Mouse (Mus musculus) hindbrain, embryonic 11.5 days (tissue): ENCODE data around the gene Cdk17. TPM values are rescaled to one million over a fixed set of nuclear protein-coding genes. Genes with fewer than 3 reads are reported as not detected.

Source experiments
- ATAC-seq: fragments of 200-750 bp; cut with Nextera tagmentation; 2 replicates; pipeline ENCODE4 v1.8.0; 2017; ENCODE audit warnings: mild to moderate bottlenecking, moderate TSS enrichment, moderate library complexity; ENCODE audit not compliant: low FRiP score
- DNase-seq: peaks from one replicate; pipeline ENCODE4 v3.0.0-alpha.2; 2015; ENCODE audit warnings: low spot score
- H3K27ac ChIP-seq: fragments of 300-500 bp; sonication (generic); 2 replicates; pipeline ENCODE4 v1.5.1; 2014; ENCODE audit warnings: mild to moderate bottlenecking, low read depth, low read length
- H3K27me3 ChIP-seq: fragments of 300-500 bp; sonication (generic); 2 replicates; pipeline ENCODE4 v1.6.1; 2014; ENCODE audit warnings: mild to moderate bottlenecking, low read length, moderate library complexity, mixed read lengths; ENCODE audit not compliant: control insufficient read depth, insufficient read depth
- H3K36me3 ChIP-seq: fragments of 300-500 bp; sonication (generic); 2 replicates; pipeline ENCODE4 v1.6.1; 2014; ENCODE audit warnings: mild to moderate bottlenecking, low read length, moderate library complexity, mixed read lengths; ENCODE audit not compliant: control insufficient read depth, insufficient read depth
- H3K4me1 ChIP-seq: fragments of 300-500 bp; sonication (generic); replicated peaks from 2 replicates; pipeline ENCODE4 v1.6.1; 2014; ENCODE audit warnings: low read length, mixed read lengths; ENCODE audit not compliant: control insufficient read depth, insufficient read depth
- H3K4me2 ChIP-seq: fragments of 300-500 bp; sonication (generic); replicated peaks from 2 replicates; pipeline ENCODE4 v1.6.1; 2014; ENCODE audit warnings: mild to moderate bottlenecking, low read depth, low read length
- H3K4me3 ChIP-seq: fragments of 300-500 bp; sonication (generic); 2 replicates; pipeline ENCODE4 v1.5.1; 2014; ENCODE audit warnings: low read depth, low read length
- H3K9ac ChIP-seq: fragments of 300-500 bp; sonication (generic); 2 replicates; pipeline ENCODE4 v1.6.1; 2014; ENCODE audit warnings: low read depth, low read length
- H3K9me3 ChIP-seq: fragments of 300-500 bp; sonication (generic); 2 replicates; pipeline ENCODE4 v1.6.1; 2016; ENCODE audit warnings: low read length; ENCODE audit not compliant: control insufficient read depth
- WGBS: fragments of 180-500 bp; shearing (Covaris S2); extraction: QIAGEN DNeasy Blood & Tissue Kit; methylation state at CpG from one replicate; pipeline ENCODE4 v1.1.7; 2014; 5-methylcytosine and 5-hydroxymethylcytosine counted together
- microRNA counts: library from miRNA; unstranded; fragments of <30 nt; microRNA quantifications from one replicate; lab custom pipeline; 2015
- polyA plus RNA-seq: library from polyadenylated mRNA; unstranded; fragments of >200 nt; fragmentation: Nextera tagmentation; extraction: Ambion mirVana; gene quantifications from 2 replicates; pipeline ENCODE4 v1.2.1, GENCODE M21; 2014

The Cdk17 gene
- polyA plus RNA-seq, 1 experiment from 2014 or later: 37.3 TPM

DNA sequence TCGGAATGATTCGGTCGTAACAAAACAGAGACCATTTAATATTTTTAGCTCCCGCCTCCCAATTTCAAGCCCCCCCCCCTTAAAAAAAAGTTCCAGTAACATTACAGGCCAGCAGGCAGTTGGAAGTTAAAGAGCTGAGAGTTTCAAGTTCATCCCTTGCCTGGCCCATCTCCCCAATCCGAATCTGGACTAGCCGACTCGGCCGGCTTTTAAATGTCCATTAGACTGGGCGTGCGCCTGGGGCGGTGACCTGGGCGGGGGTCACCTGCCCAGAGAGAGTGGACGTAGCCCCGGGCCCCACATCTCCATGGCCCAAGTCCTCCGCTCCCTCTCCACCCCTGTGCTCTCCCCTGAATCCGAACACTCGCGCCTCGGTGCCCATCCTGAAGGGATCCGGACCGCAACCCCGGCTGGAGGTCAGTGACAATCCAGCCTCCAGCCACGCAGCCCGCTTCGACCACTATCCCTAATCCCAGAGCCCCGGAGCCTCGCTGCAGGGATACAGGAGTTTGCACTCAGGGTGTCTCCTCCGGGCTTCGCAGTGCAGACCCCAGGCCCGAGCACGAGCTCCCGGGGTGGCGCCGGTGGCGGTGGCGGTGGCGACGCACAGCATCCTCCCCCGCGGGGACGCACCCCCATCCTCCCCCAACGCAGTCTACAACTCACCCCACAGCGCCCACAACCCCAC lies 149.4 kb downstream of the Cdk17 start:
- H3K9ac ChIP-seq: peak overlapping the region; percentile 73
- peaks cover 4% of the 10 kb centered on the region; the same call in 1 of the 2 replicates for H3K4me1 ChIP-seq
- peak overlapping the region; percentile 67 for H3K27ac ChIP-seq
- ATAC-seq: peak; percentile 43
- no peaks in the 10 kb centered on the region for H3K9me3 ChIP-seq
- peak; percentile 70 for DNase-seq
- H3K4me3 ChIP-seq: peak overlapping the region; percentile 52
- under 1% methylated on average over 43 of the region's 43 CpGs for WGBS
- no peaks in the 10 kb centered on the region for H3K27me3 ChIP-seq
- peak overlapping the region; percentile 98 for H3K4me2 ChIP-seq
- no peaks in the 10 kb centered on the region for H3K36me3 ChIP-seq

DNA sequence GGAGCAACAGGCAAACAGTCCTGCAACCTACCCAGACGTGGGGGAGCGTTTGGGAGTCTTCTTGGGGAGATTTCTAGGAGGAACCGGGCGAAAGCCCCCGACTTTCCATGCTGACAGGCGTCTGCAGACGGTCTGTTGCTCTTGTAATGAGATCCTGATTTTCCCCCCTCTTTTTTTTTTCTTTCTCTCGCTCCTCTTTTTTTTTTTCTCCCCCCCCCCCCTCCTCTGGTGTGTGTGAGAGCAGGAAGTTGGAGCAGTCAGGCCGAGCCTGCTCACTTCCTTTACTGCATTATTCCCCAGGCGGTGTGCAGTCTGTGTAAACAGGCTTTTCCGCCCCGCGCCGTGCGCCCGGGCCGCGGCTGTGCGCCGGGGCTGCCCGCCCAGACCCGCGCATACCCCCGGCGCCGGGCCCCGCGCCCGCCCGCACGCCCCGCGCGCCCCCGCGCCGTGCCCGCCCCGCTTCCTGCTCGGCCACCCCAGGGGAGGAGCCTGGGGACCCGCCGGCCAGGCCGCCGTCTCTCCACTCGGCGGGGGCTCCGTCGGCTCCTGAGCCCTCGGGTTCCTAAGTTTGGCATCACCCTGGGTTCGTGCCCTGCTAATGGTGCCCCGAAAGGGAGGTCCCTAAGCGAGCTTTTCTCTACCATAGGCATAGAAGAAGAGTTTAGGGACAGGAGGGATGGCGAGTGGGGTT lies 150.2 kb downstream of the Cdk17 start, which contains the start of gene Elk3:
Gene Elk3, minus strand, starts transcription at position 415 of the 691 bp plus-strand sequence.
- under 1% methylated on average over 38 of the region's 53 CpGs for WGBS
- Histone ChIP-seq H3K9me3 (no peaks in the 10 kb centered on the region), H3K9ac (peak within 1 kb of the TSS; percentile 73), H3K4me3 (peak within 1 kb of the TSS; percentile 52), H3K27ac (peak within 1 kb of the TSS; percentile 67), H3K36me3 (no peaks in the 10 kb centered on the region), H3K27me3 (no peaks in the 10 kb centered on the region), H3K4me2 (peak within 1 kb of the TSS; percentile 98), H3K4me1 (peaks cover 4% of the 10 kb centered on the region; the same call in 1 of the 2 replicates)
- ATAC-seq (peak; percentile 77), DNase-seq (peak; percentile 61)

DNA sequence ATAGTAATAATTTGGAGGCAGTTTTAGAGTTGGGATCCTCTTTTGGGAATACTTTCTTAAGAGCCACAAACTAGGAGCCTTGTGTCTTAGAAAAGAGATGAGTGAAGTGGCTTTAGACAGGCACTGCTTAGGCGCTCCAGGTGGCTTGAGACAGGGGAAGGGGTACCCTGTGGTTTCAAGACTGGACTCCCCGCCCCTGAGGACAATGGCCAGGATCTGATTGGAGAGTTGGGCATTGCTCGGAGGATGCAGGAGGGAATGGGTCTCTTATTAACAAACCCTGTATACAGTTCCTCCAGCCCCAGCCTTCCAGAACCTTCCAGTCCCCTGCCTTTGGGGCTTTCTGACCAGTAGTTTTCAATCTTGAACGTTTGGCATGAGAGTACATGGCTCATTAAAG lies 150.9 kb downstream of the Cdk17 start:
- 12% methylated on average over 4 of the region's 4 CpGs for WGBS
- DNase-seq: peak; percentile 39
- Histone ChIP-seq H3K4me2 (peak overlapping the region; percentile 98), H3K27ac (no peak overlapping the region), H3K9me3 (no peaks in the 10 kb centered on the region), H3K9ac (no peak overlapping the region), H3K27me3 (no peaks in the 10 kb centered on the region), H3K36me3 (no peaks in the 10 kb centered on the region), H3K4me1 (peaks cover 4% of the 10 kb centered on the region; the same call in 1 of the 2 replicates), H3K4me3 (no peak overlapping the region; the same call in 1 of the 2 replicates)
- no peak for ATAC-seq

MicroRNAs within 50 kb of the gene (microRNA counts, 519-probe panel; counts per million panel counts)
- not detected for microRNA mmu-miR-1931 (lab: Ali Mortazavi, UCI)

Other genes with a start within 250 kb of the Cdk17 start
- gene Cfap54, start 79.3 kb upstream of the Cdk17 start, polyA plus RNA-seq: 0.82 and 2.4 TPM in 2 replicates
- 16.0 and 22.8 TPM in 2 replicates for gene Elk3, start 150.3 kb downstream of the Cdk17 start, polyA plus RNA-seq